Mouse (Mus musculus) hindbrain, embryonic 11.5 days (tissue): ENCODE data around the gene Wnt3a. TPM values are rescaled to one million over a fixed set of nuclear protein-coding genes. Genes with fewer than 3 reads are reported as not detected.
"Not testable (repeated sequence)": the region's sequence is repeated elsewhere in the genome, so short reads cannot be mapped to it uniquely, and the experiment has no call there.

ENCODE experiments used
- ATAC-seq: fragments of 200-750 bp; cut with Nextera tagmentation; 2 replicates; pipeline ENCODE4 v1.8.0; 2017; ENCODE audit warnings: mild to moderate bottlenecking, moderate TSS enrichment, moderate library complexity; ENCODE audit not compliant: low FRiP score
- DNase-seq: peaks from one replicate; pipeline ENCODE4 v3.0.0-alpha.2; 2015; ENCODE audit warnings: low spot score
- H3K27ac ChIP-seq: fragments of 300-500 bp; sonication (generic); 2 replicates; pipeline ENCODE4 v1.5.1; 2014; ENCODE audit warnings: mild to moderate bottlenecking, low read depth, low read length
- H3K27me3 ChIP-seq: fragments of 300-500 bp; sonication (generic); 2 replicates; pipeline ENCODE4 v1.6.1; 2014; ENCODE audit warnings: mild to moderate bottlenecking, low read length, moderate library complexity, mixed read lengths; ENCODE audit not compliant: control insufficient read depth, insufficient read depth
- H3K36me3 ChIP-seq: fragments of 300-500 bp; sonication (generic); 2 replicates; pipeline ENCODE4 v1.6.1; 2014; ENCODE audit warnings: mild to moderate bottlenecking, low read length, moderate library complexity, mixed read lengths; ENCODE audit not compliant: control insufficient read depth, insufficient read depth
- H3K4me1 ChIP-seq: fragments of 300-500 bp; sonication (generic); replicated peaks from 2 replicates; pipeline ENCODE4 v1.6.1; 2014; ENCODE audit warnings: low read length, mixed read lengths; ENCODE audit not compliant: control insufficient read depth, insufficient read depth
- H3K4me2 ChIP-seq: fragments of 300-500 bp; sonication (generic); replicated peaks from 2 replicates; pipeline ENCODE4 v1.6.1; 2014; ENCODE audit warnings: mild to moderate bottlenecking, low read depth, low read length
- H3K4me3 ChIP-seq: fragments of 300-500 bp; sonication (generic); 2 replicates; pipeline ENCODE4 v1.5.1; 2014; ENCODE audit warnings: low read depth, low read length
- H3K9ac ChIP-seq: fragments of 300-500 bp; sonication (generic); 2 replicates; pipeline ENCODE4 v1.6.1; 2014; ENCODE audit warnings: low read depth, low read length
- H3K9me3 ChIP-seq: fragments of 300-500 bp; sonication (generic); 2 replicates; pipeline ENCODE4 v1.6.1; 2016; ENCODE audit warnings: low read length; ENCODE audit not compliant: control insufficient read depth
- WGBS: fragments of 180-500 bp; shearing (Covaris S2); extraction: QIAGEN DNeasy Blood & Tissue Kit; methylation state at CpG from one replicate; pipeline ENCODE4 v1.1.7; 2014; 5-methylcytosine and 5-hydroxymethylcytosine counted together
- polyA plus RNA-seq: library from polyadenylated mRNA; unstranded; fragments of >200 nt; fragmentation: Nextera tagmentation; extraction: Ambion mirVana; gene quantifications from 2 replicates; pipeline ENCODE4 v1.2.1, GENCODE M21; 2014

Gene Wnt3a
- polyA plus RNA-seq, 1 experiment from 2014 or later: 4.0 TPM

- ATAC-seq (no peak), DNase-seq (no peak)
- H3K27me3 ChIP-seq: peaks cover 54% of the 10 kb centered on the region
- H3K9ac ChIP-seq: no peak overlapping the region
- H3K4me2 ChIP-seq: no peak overlapping the region
- peaks cover 18% of the 10 kb centered on the region for H3K4me1 ChIP-seq
- H3K27ac ChIP-seq: no peak overlapping the region
- 40% methylated on average over 22 of the region's 22 CpGs for WGBS
- no peaks in the 10 kb centered on the region for H3K36me3 ChIP-seq
- no peaks in the 10 kb centered on the region for H3K9me3 ChIP-seq
- no peak overlapping the region for H3K4me3 ChIP-seq
Observed at GRCm38 (mm10) chr11:59305008-59305820, 14.7 kb upstream of the Wnt3a start.

GRCm38 (mm10) chr11:59302700-59303569, 12.4 kb upstream of the Wnt3a start:
- ATAC-seq: 0 out of 2 replicates have a peak, but pooled peaks have one; percentile 21
- no peak overlapping the region for H3K4me3 ChIP-seq
- DNase-seq: peak; percentile 87
- H3K27me3 ChIP-seq: peaks cover 47% of the 10 kb centered on the region
- H3K9ac ChIP-seq: no peak overlapping the region
- no peak overlapping the region for H3K27ac ChIP-seq
- 33% methylated on average over 7 of the region's 10 CpGs for WGBS
- no peak overlapping the region for H3K4me2 ChIP-seq
- peaks cover 10% of the 10 kb centered on the region for H3K4me1 ChIP-seq
- H3K36me3 ChIP-seq: no peaks in the 10 kb centered on the region
- no peaks in the 10 kb centered on the region for H3K9me3 ChIP-seq

GRCm38 (mm10) chr11:59301053-59301452, 10.5 kb upstream of the Wnt3a start:
- H3K27me3 ChIP-seq: peaks cover 29% of the 10 kb centered on the region
- H3K9ac ChIP-seq, H3K4me3 ChIP-seq, ATAC-seq, H3K4me1 ChIP-seq, H3K27ac ChIP-seq, H3K4me2 ChIP-seq, DNase-seq, H3K36me3 ChIP-seq, H3K9me3 ChIP-seq: not testable (repeated sequence)
- WGBS: 84% methylated on average over 2 of the region's 2 CpGs

GRCm38 (mm10) chr11:59300185-59300584, 9.6 kb upstream of the Wnt3a start:
- H3K36me3 ChIP-seq: no peaks in the 10 kb centered on the region
- H3K27me3 ChIP-seq: peaks cover 21% of the 10 kb centered on the region
- 30% methylated on average over 3 of the region's 3 CpGs for WGBS
- no peak overlapping the region for H3K27ac ChIP-seq
- ATAC-seq (no peak), DNase-seq (peak; percentile 42)
- H3K4me2 ChIP-seq: no peak overlapping the region
- no peaks in the 10 kb centered on the region; the same call in 1 of the 2 replicates for H3K4me1 ChIP-seq
- no peak overlapping the region for H3K9ac ChIP-seq
- H3K4me3 ChIP-seq: no peak overlapping the region
- no peaks in the 10 kb centered on the region for H3K9me3 ChIP-seq

- no peak overlapping the region for H3K9ac ChIP-seq
- peaks cover 5% of the 10 kb centered on the region for H3K27me3 ChIP-seq
- no peak overlapping the region for H3K4me2 ChIP-seq
- no peaks in the 10 kb centered on the region for H3K4me1 ChIP-seq
- 26% methylated on average over 7 of the region's 7 CpGs for WGBS
- no peak overlapping the region for H3K4me3 ChIP-seq
- no peaks in the 10 kb centered on the region for H3K36me3 ChIP-seq
- no peak overlapping the region for H3K27ac ChIP-seq
- ATAC-seq (no peak), DNase-seq (peak; percentile 63)
- no peaks in the 10 kb centered on the region for H3K9me3 ChIP-seq
Observed at GRCm38 (mm10) chr11:59297941-59298340, 7.4 kb upstream of the Wnt3a start.

GRCm38 (mm10) chr11:59293616-59294015, 3.1 kb upstream of the Wnt3a start:
- Histone ChIP-seq H3K27me3 (peaks cover 44% of the 10 kb centered on the region), H3K4me3 (no peak overlapping the region), H3K9ac (no peak overlapping the region), H3K4me2 (no peak overlapping the region), H3K36me3 (no peaks in the 10 kb centered on the region), H3K9me3 (no peaks in the 10 kb centered on the region), H3K27ac (no peak overlapping the region), H3K4me1 (peaks cover 7% of the 10 kb centered on the region)
- DNase-seq (peak; percentile 61), ATAC-seq (no peak)
- WGBS: 27% methylated on average over 7 of the region's 7 CpGs

GRCm38 (mm10) chr11:59289706-59290105, 846 bp downstream of the Wnt3a start:
- Histone ChIP-seq H3K4me2 (peak overlapping the region; percentile 32), H3K27ac (0 out of 2 replicates have a peak overlapping the region, but pooled peaks have one; percentile 49), H3K9ac (no peak overlapping the region), H3K9me3 (no peaks in the 10 kb centered on the region), H3K4me3 (peak overlapping the region; percentile 24), H3K36me3 (no peaks in the 10 kb centered on the region), H3K4me1 (peaks cover 7% of the 10 kb centered on the region), H3K27me3 (peaks cover 68% of the 10 kb centered on the region)
- DNase-seq (peak; percentile 55), ATAC-seq (no peak)
- 1% methylated on average over 22 of the region's 25 CpGs for WGBS

- Histone ChIP-seq H3K27me3 (peaks cover 38% of the 10 kb centered on the region), H3K4me1 (peaks cover 2% of the 10 kb centered on the region; the same call in 1 of the 2 replicates), H3K36me3 (no peaks in the 10 kb centered on the region), H3K9ac (no peak overlapping the region), H3K4me2 (no peak overlapping the region), H3K27ac (no peak overlapping the region), H3K4me3 (no peak overlapping the region), H3K9me3 (no peaks in the 10 kb centered on the region)
- WGBS: 29% methylated on average over 14 of the region's 14 CpGs
- ATAC-seq (no peak), DNase-seq (no peak)
Observed at GRCm38 (mm10) chr11:59284146-59284545, 6.4 kb downstream of the Wnt3a start.
